Mouse (Mus musculus) heart, embryonic 14.5 days (tissue): ENCODE results near the gene Zranb3. TPM values are rescaled to one million over a fixed set of nuclear protein-coding genes. Genes with fewer than 3 reads are reported as not detected.
"Not testable (repeated sequence)": the region's sequence is repeated elsewhere in the genome, so short reads cannot be mapped to it uniquely, and the experiment has no call there.

Experiments
- ATAC-seq: fragments of 200-750 bp; cut with Nextera tagmentation; 2 replicates; pipeline ENCODE4 v1.8.0; 2017; ENCODE audit warnings: low read depth, moderate TSS enrichment; ENCODE audit not compliant: insufficient number of reproducible peaks, insufficient read depth, low FRiP score
- H3K27ac ChIP-seq, 2 experiments: fragments of 200-500 bp in 1 of 2; fragments of 300-500 bp in 1 of 2; sonication (generic) in 1 of 2; replicated peaks in 1 of 2; 2 replicates each; pipeline ENCODE4 v1.5.1; 2012 to 2014; ENCODE audit warnings: low read depth in 2 of 2, low read length in 2 of 2, control low read depth in 1 of 2, mild to moderate bottlenecking in 1 of 2, mixed read lengths in 1 of 2; ENCODE audit not compliant: control insufficient read depth in 1 of 2, insufficient read depth in 1 of 2
- H3K27me3 ChIP-seq: fragments of 300-500 bp; sonication (generic); 2 replicates; pipeline ENCODE4 v1.6.1; 2014; ENCODE audit warnings: mild to moderate bottlenecking, low read length, control low read depth; ENCODE audit not compliant: control insufficient read depth, insufficient read depth
- H3K36me3 ChIP-seq: fragments of 300-500 bp; sonication (generic); 2 replicates; pipeline ENCODE4 v1.6.1; 2014; ENCODE audit warnings: mild to moderate bottlenecking, control low read depth, low read length, mixed read lengths; ENCODE audit not compliant: control insufficient read depth, insufficient read depth
- H3K4me1 ChIP-seq, 2 experiments: fragments of 200-500 bp in 1 of 2; fragments of 300-500 bp in 1 of 2; sonication (generic) in 1 of 2; 2 replicates each; pipeline ENCODE4 v1.6.1; 2012 to 2014; ENCODE audit warnings: low read length in 2 of 2, control low read depth in 1 of 2, mixed read lengths in 1 of 2; ENCODE audit not compliant: control insufficient read depth in 2 of 2, insufficient read depth in 2 of 2
- H3K4me2 ChIP-seq: fragments of 300-500 bp; sonication (generic); 2 replicates; pipeline ENCODE4 v1.6.1; 2014; ENCODE audit warnings: mild to moderate bottlenecking, low read length
- H3K4me3 ChIP-seq, 2 experiments: fragments of 200-500 bp in 1 of 2; fragments of 300-500 bp in 1 of 2; sonication (generic) in 1 of 2; 2 replicates each; pipeline ENCODE4 v1.5.1; 2012 to 2014; ENCODE audit warnings: low read length in 2 of 2, mild to moderate bottlenecking in 2 of 2, control low read depth in 1 of 2, low read depth in 1 of 2, moderate library complexity in 1 of 2; ENCODE audit not compliant: control insufficient read depth in 1 of 2, insufficient read depth in 1 of 2
- H3K9ac ChIP-seq: fragments of 300-500 bp; sonication (generic); 2 replicates; pipeline ENCODE4 v1.6.1; 2014; ENCODE audit warnings: mild to moderate bottlenecking, low read length
- H3K9me3 ChIP-seq: fragments of 300-500 bp; sonication (generic); 2 replicates; pipeline ENCODE4 v1.6.1; 2016; ENCODE audit warnings: low read length, control low read depth; ENCODE audit not compliant: control insufficient read depth
- WGBS: fragments of 180-500 bp; shearing (Covaris S2); extraction: QIAGEN DNeasy Blood & Tissue Kit; methylation state at CpG from one replicate; pipeline ENCODE4 v1.1.7; 2014; 5-methylcytosine and 5-hydroxymethylcytosine counted together
- polyA plus RNA-seq: library from polyadenylated mRNA; unstranded; fragments of >200 nt; fragmentation: Nextera tagmentation; extraction: Ambion mirVana; gene quantifications from 2 replicates; pipeline ENCODE4 v1.2.1, GENCODE M21; 2014

Gene Zranb3
- polyA plus RNA-seq, 1 experiment from 2014 or later, result 5.9 TPM

DNA sequence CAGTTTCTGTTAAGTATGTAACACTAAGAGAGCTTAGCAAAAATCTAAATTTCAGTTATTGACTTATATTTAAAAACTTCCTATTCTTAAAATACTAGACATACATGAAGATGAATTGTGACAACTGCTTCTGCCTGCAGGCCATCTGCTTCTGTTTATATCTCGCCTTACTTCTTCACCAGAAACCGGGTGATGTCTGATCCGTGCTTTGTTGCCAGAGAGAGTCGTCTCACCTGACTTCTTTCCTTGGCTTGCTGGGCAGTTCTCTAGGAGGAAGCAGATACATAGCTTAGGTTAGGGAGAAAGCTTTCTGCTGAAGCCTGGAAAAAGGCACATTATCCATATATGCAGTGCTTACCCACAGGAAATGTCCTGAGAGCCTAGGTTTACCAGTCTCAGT is 148.0 kb downstream of the Zranb3 start:
- H3K4me2 ChIP-seq, result no peak overlapping the region
- WGBS, result 82% methylated on average over 4 of the region's 4 CpGs
- H3K9me3 ChIP-seq, result no peaks in the 10 kb centered on the region
- H3K27me3 ChIP-seq, result no peaks in the 10 kb centered on the region
- ATAC-seq, result no peak
- no peak overlapping the region for H3K4me3 ChIP-seq
- H3K27ac ChIP-seq, result no peak overlapping the region
- 0 out of 2 replicates have a peak, but pooled peaks cover 3% of the 10 kb centered on the region for H3K36me3 ChIP-seq
- peaks cover 6% of the 10 kb centered on the region in 2 experiments; a peak in 3 of 4 replicates for H3K4me1 ChIP-seq
- H3K9ac ChIP-seq, result no peak overlapping the region

DNA sequence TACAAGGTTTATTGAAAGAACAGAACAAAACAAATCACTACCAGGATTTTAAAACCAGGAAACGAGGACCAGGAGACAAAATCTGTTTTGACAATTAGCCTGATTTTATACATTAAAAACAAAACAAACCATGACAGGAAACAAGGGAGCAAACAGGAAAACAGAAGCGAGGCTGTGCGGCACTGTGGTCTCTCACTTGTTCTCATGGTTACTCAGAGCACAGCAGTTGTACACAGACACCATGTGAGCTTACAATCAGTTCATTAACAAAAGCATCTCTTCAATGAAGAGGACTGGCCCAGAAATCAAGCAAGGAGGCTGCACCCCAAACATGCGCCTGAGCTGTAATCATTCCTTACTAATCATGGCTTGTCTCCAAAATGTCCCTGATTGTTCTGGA is 148.6 kb downstream of the Zranb3 start:
- not testable (repeated sequence) for H3K9me3 ChIP-seq, H3K27ac ChIP-seq, H3K9ac ChIP-seq, ATAC-seq, H3K4me3 ChIP-seq, H3K27me3 ChIP-seq, H3K4me1 ChIP-seq, H3K4me2 ChIP-seq, H3K36me3 ChIP-seq
- 72% methylated on average over 4 of the region's 4 CpGs for WGBS

DNA sequence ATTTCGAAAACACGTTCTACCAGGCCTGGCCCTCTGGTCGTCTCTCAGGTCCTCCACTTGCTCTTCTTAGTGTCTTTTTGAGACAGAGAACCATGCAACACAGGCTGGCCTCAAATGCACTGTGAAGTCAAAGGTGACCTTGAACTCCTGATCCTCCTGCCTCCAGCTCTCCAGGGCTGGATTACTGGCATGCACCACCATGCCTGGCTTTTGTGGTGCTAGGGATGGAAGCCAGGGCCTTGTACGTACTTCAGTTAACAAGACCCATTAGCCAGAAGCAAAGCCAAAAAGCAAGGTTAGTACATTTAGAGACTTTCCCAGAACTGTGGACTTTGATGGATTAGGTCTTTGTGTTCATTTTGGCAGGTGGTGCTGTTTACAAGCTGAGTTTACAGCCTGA is 150.6 kb downstream of the Zranb3 start:
- Histone ChIP-seq H3K4me2 (no peak overlapping the region), H3K4me3 (no peak overlapping the region), H3K4me1 (peaks cover 4 to 6% of the 10 kb centered on the region in 2 experiments; a peak in 2 of 4 replicates), H3K27me3 (no peaks in the 10 kb centered on the region), H3K9ac (no peak overlapping the region), H3K9me3 (peaks cover 4% of the 10 kb centered on the region), H3K27ac (no peak overlapping the region), H3K36me3 (0 out of 2 replicates have a peak, but pooled peaks cover 3% of the 10 kb centered on the region)
- 84% methylated on average over 4 of the region's 4 CpGs for WGBS
- no peak for ATAC-seq

DNA sequence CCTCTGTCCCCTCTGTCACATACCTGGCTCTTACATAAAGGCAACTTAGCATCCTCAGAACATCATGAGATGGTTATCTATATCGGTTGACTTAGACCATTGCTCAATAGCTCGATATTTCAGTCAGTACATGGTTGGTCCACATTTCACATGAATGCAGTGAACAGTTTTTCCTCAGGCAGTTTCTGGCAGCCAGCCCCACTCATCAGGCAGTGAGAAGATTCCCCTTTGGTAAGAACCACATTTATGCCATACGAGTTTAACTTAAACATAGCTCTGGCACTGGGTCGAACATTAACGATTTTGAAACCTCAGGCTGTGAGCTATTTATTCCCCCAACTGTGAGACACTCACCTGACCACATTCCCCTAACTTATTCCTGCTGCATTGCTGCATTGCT is 154.1 kb downstream of the Zranb3 start:
- peak overlapping the region; percentile 24; the same call in 1 of the 2 replicates for H3K4me2 ChIP-seq
- peaks cover 4 to 15% of the 10 kb centered on the region in 2 experiments; a peak in 3 of 4 replicates for H3K4me1 ChIP-seq
- no peak overlapping the region for H3K4me3 ChIP-seq
- no peak for ATAC-seq
- peaks cover 4% of the 10 kb centered on the region for H3K9me3 ChIP-seq
- H3K36me3 ChIP-seq, result peaks cover 6% of the 10 kb centered on the region
- no peak overlapping the region for H3K27ac ChIP-seq
- WGBS, result 64% methylated on average over 5 of the region's 5 CpGs
- H3K9ac ChIP-seq, result no peak overlapping the region
- no peaks in the 10 kb centered on the region for H3K27me3 ChIP-seq

DNA sequence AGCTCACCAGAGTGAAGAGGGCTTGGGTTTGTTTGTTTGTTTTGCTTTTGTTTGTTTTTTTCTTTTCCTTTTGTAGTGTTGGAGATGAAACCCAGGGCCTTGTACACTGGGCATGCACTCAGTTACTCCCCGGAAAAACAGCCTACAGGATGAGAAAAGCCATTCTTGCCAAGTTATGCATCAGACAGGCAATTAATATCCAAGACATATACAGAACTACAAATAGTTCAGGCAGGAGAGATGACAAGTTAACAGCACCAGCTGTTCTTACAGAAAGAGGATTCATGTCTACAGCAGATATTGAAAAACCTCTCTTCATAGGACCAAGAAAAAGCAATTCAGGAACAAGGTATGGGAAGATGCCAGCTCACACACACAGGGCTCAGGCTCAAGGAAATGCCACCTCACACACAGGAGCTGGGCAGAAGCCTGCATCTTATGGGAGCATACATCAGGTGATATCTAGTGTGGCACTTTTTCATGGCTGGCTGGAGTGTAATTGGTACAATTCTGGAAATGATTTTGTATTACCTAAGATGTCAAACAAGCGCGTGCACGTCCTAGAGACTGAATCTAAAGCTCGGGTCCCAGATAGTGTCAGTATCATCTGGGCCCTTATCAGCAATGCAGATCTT is 156.1 kb downstream of the Zranb3 start:
- Histone ChIP-seq H3K27me3 (no peaks in the 10 kb centered on the region), H3K27ac (no peak overlapping the region), H3K36me3 (peaks cover 25% of the 10 kb centered on the region), H3K4me3 (no peak overlapping the region), H3K9ac (no peak overlapping the region), H3K4me2 (no peak overlapping the region), H3K9me3 (peaks cover 4% of the 10 kb centered on the region), H3K4me1 (peaks cover 4 to 15% of the 10 kb centered on the region in 2 experiments; a peak in 3 of 4 replicates)
- ATAC-seq, result no peak
- 86% methylated on average over 5 of the region's 5 CpGs for WGBS

DNA sequence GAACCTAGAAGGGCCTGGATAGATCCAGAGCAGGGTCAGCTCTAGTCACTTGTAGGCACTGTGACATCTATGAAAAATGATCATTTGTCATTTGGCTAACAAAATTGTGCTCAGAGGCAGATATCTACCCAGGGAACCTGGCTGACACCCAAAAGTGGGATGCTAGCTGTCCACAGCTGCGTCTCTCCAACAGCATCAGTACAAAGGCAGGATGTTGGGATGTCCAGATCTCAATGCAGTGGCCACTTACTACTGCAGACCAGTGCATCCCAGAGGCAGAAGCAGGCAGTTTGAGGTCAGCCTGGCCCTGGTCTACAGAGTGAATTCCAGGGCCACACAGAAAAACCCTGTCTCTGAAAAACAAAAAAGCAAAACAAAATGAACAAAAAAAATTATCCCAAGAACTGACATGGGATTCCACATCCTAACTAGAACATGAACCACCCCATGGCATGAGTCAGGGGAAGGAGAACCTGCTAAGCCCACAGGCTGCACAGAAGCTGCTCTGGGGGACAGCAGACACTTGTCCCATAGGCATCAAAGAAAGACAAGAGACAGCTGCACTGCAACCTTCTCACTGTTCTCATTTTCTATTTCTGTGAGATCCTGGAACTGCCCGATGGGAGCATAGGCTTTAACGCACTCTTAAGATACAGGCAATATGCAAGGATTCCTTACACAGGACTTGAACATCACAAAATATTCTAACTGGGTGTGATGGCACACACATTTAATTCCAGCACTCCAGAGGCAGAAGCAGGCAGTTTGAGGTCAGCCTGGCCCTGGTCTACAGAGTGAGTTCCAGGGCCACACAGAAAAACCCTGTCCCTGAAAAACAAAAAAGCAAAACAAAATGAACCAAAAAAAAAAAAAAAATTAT is 156.9 kb downstream of the Zranb3 start:
- Histone ChIP-seq H3K4me2 (no peak overlapping the region), H3K4me1 (peaks cover 4 to 15% of the 10 kb centered on the region in 2 experiments; a peak in 3 of 4 replicates), H3K27ac (0 out of 4 replicates have a peak overlapping the region, but pooled peaks of 1 of the 2 experiments have one; percentile 6), H3K27me3 (no peaks in the 10 kb centered on the region), H3K9me3 (peaks cover 4% of the 10 kb centered on the region), H3K36me3 (peaks cover 33% of the 10 kb centered on the region), H3K4me3 (no peak overlapping the region), H3K9ac (no peak overlapping the region)
- no peak for ATAC-seq
- WGBS, result 67% methylated on average over 3 of the region's 3 CpGs

DNA sequence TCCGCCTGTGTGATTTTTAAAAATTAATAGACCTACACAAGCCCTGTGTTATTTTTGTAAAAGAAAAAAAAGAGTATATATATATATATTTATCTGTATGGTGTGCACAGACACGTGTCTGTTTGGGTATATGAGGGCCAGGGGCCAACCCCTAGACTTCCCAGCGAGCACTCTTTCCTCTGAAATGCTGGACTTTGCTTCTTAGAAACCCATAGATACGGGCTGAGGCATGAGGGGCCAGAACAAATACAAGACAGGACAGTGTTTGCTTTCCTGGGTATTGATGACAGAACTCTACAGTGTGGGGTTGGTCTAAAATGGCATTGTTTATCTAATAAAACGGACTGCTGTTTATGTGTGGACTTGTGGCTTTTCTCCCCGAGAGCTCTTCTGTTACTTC is 159.3 kb downstream of the Zranb3 start:
- peaks cover 57% of the 10 kb centered on the region for H3K36me3 ChIP-seq
- H3K9ac ChIP-seq, result no peak overlapping the region
- 83% methylated on average over 6 of the region's 6 CpGs for WGBS
- H3K4me2 ChIP-seq, result no peak overlapping the region
- H3K9me3 ChIP-seq, result peaks cover 9% of the 10 kb centered on the region
- no peak for ATAC-seq
- no peak overlapping the region for H3K4me3 ChIP-seq
- H3K4me1 ChIP-seq, result peaks cover 0 to 9% of the 10 kb centered on the region in 2 experiments; a peak in 1 of 4 replicates
- no peaks in the 10 kb centered on the region for H3K27me3 ChIP-seq
- H3K27ac ChIP-seq, result no peak overlapping the region
